Mouse (Mus musculus) limb, embryonic 14.5 days (tissue): ENCODE data around the gene Ankzf1. TPM values are rescaled to one million over a fixed set of nuclear protein-coding genes. Genes with fewer than 3 reads are reported as not detected.
A peak's percentile ranks its signal among the peaks of the same experiment; 100 is the strongest.
"Not testable (repeated sequence)": the region's sequence is repeated elsewhere in the genome, so short reads cannot be mapped to it uniquely, and the experiment has no call there.

Experiments used
- ATAC-seq: fragments of 200-750 bp; cut with Nextera tagmentation; 2 replicates; pipeline ENCODE4 v1.8.0; 2017; ENCODE audit warnings: low read depth, moderate number of reproducible peaks, moderate TSS enrichment; ENCODE audit not compliant: low FRiP score
- DNase-seq: peaks from one replicate; pipeline ENCODE4 v3.0.0-alpha.2; 2015; ENCODE audit warnings: low spot score
- H3K27ac ChIP-seq: fragments of 300-500 bp; sonication (generic); replicated peaks from 2 replicates; pipeline ENCODE4 v1.5.1; 2014; ENCODE audit warnings: low read depth, mild to moderate bottlenecking, low read length, moderate library complexity, mixed read lengths
- H3K27me3 ChIP-seq: fragments of 300-500 bp; sonication (generic); 2 replicates; pipeline ENCODE4 v1.6.1; 2014; ENCODE audit warnings: low read length, mixed read lengths; ENCODE audit not compliant: control insufficient read depth, insufficient read depth
- H3K36me3 ChIP-seq: fragments of 300-500 bp; sonication (generic); 2 replicates; pipeline ENCODE4 v1.6.1; 2014; ENCODE audit warnings: mild to moderate bottlenecking, low read length, moderate library complexity, mixed read lengths; ENCODE audit not compliant: control insufficient read depth, insufficient read depth
- H3K4me1 ChIP-seq: fragments of 300-500 bp; sonication (generic); 2 replicates; pipeline ENCODE4 v1.6.1; 2014; ENCODE audit warnings: antibody characterized with exemption, low read length, mixed read lengths; ENCODE audit not compliant: control insufficient read depth, insufficient read depth
- H3K4me2 ChIP-seq: fragments of 300-500 bp; sonication (generic); replicated peaks from 2 replicates; pipeline ENCODE4 v1.6.1; 2014; ENCODE audit warnings: low read depth, mild to moderate bottlenecking, low read length, moderate library complexity; ENCODE audit not compliant: severe bottlenecking
- H3K4me3 ChIP-seq: fragments of 300-500 bp; sonication (generic); replicated peaks from 2 replicates; pipeline ENCODE4 v1.5.1; 2014; ENCODE audit warnings: low read length
- H3K9ac ChIP-seq: fragments of 300-500 bp; sonication (generic); 2 replicates; pipeline ENCODE4 v1.6.1; 2014; ENCODE audit warnings: mild to moderate bottlenecking, low read depth, low read length, moderate library complexity; ENCODE audit not compliant: severe bottlenecking
- H3K9me3 ChIP-seq: fragments of 300-500 bp; sonication (generic); 2 replicates; pipeline ENCODE4 v1.6.1; 2016; ENCODE audit warnings: low read length; ENCODE audit not compliant: control insufficient read depth
- POLR2A ChIP-seq: fragments of 200-500 bp; IDR thresholded peaks from 2 replicates; pipeline ENCODE4 v1.8.0; 2012; ENCODE audit warnings: inconsistent platforms, mild to moderate bottlenecking, moderate library complexity, borderline replicate concordance; ENCODE audit not compliant: insufficient read depth, insufficient read length; ENCODE audit errors: extremely low read depth
- WGBS: fragments of 180-500 bp; shearing (Covaris S2); extraction: QIAGEN DNeasy Blood & Tissue Kit; methylation state at CpG from one replicate; pipeline ENCODE4 v1.1.7; 2014; 5-methylcytosine and 5-hydroxymethylcytosine counted together
- polyA plus RNA-seq, 2 experiments: library from polyadenylated mRNA; depleted of rRNA in 1 of 2; stranded (reverse) in 1 of 2; unstranded in 1 of 2; fragments of >200 nt; fragmentation: Nextera tagmentation in 1 of 2; extraction: Ambion mirVana in 1 of 2; gene quantifications; 2 replicates each; pipeline versions ENCODE4 v1.2.1 to v1.2.3; 2012 to 2014

Ankzf1 gene
- polyA plus RNA-seq, 2 experiments: 19.2 to 34.1 TPM

GRCm38 (mm10) chr1:75230335-75230994 lies 38.5 kb downstream of the Ankzf1 start:
- Histone ChIP-seq H3K27me3 (no peaks in the 10 kb centered on the region), H3K9ac (no peak overlapping the region), H3K4me1 (no peaks in the 10 kb centered on the region), H3K36me3 (no peaks in the 10 kb centered on the region), H3K4me2 (no peak overlapping the region), H3K27ac (no peak overlapping the region), H3K9me3 (no peaks in the 10 kb centered on the region), H3K4me3 (no peak overlapping the region)
- DNase-seq (no peak), ATAC-seq (no peak)
- no peak for TF ChIP-seq POLR2A
- WGBS: 67% methylated on average over 7 of the region's 7 CpGs

- no peak overlapping the region for H3K4me3 ChIP-seq
- H3K4me1 ChIP-seq: no peaks in the 10 kb centered on the region
- no peak overlapping the region for H3K27ac ChIP-seq
- no peak for TF ChIP-seq POLR2A
- DNase-seq: no peak
- no peaks in the 10 kb centered on the region for H3K27me3 ChIP-seq
- no peaks in the 10 kb centered on the region for H3K9me3 ChIP-seq
- no peak for ATAC-seq
- no peaks in the 10 kb centered on the region for H3K36me3 ChIP-seq
- 67% methylated on average over 4 of the region's 4 CpGs for WGBS
- no peak overlapping the region for H3K9ac ChIP-seq
- H3K4me2 ChIP-seq: no peak overlapping the region
Measured at GRCm38 (mm10) chr1:75231224-75231623, 39.3 kb downstream of the Ankzf1 start.

GRCm38 (mm10) chr1:75231664-75232152 lies 39.8 kb downstream of the Ankzf1 start, which contains the start of gene A630095N17Rik:
TSS of gene A630095N17Rik (minus strand) at chr1:75232102.
- H3K27me3 ChIP-seq: no peaks in the 10 kb centered on the region
- no peak within 1 kb of the TSS for H3K27ac ChIP-seq
- no peaks in the 10 kb centered on the region for H3K36me3 ChIP-seq
- no peak within 1 kb of the TSS for H3K4me3 ChIP-seq
- WGBS: 63% methylated on average over 5 of the region's 5 CpGs
- no peak for DNase-seq
- no peak within 1 kb of the TSS for H3K9ac ChIP-seq
- TF ChIP-seq POLR2A: no peak
- no peaks in the 10 kb centered on the region for H3K9me3 ChIP-seq
- no peak within 1 kb of the TSS for H3K4me2 ChIP-seq
- ATAC-seq: no peak
- no peaks in the 10 kb centered on the region for H3K4me1 ChIP-seq

- H3K4me1 ChIP-seq, H3K27ac ChIP-seq, H3K4me3 ChIP-seq, H3K36me3 ChIP-seq, H3K4me2 ChIP-seq, H3K27me3 ChIP-seq, DNase-seq, H3K9me3 ChIP-seq, ATAC-seq, H3K9ac ChIP-seq: not testable (repeated sequence)
- 65% methylated on average over 4 of the region's 4 CpGs for WGBS
Measured at GRCm38 (mm10) chr1:75232489-75232888, 40.5 kb downstream of the Ankzf1 start.

- Histone ChIP-seq H3K4me2 (0 out of 2 replicates have a peak overlapping the region, but pooled peaks have one; percentile 5), H3K4me1 (no peaks in the 10 kb centered on the region; the same call in 1 of the 2 replicates), H3K27me3 (no peaks in the 10 kb centered on the region), H3K27ac (no peak overlapping the region), H3K4me3 (no peak overlapping the region), H3K36me3 (peaks cover 6% of the 10 kb centered on the region), H3K9me3 (no peaks in the 10 kb centered on the region), H3K9ac (no peak overlapping the region)
- 2% methylated on average over 8 of the region's 8 CpGs for WGBS
- no peak for TF ChIP-seq POLR2A
- ATAC-seq: no peak
- DNase-seq: peak; percentile 46
Measured at GRCm38 (mm10) chr1:75234606-75235005, 42.7 kb downstream of the Ankzf1 start.
